Mouse (Mus musculus) kidney, postnatal 14 days (tissue): ENCODE data around the gene Ptchd4.

Experiments
- DNase-seq: peaks from one replicate; pipeline ENCODE4 v3.0.0; 2022; ENCODE audit warnings: mixed read lengths

Gene Ptchd4

DNA sequence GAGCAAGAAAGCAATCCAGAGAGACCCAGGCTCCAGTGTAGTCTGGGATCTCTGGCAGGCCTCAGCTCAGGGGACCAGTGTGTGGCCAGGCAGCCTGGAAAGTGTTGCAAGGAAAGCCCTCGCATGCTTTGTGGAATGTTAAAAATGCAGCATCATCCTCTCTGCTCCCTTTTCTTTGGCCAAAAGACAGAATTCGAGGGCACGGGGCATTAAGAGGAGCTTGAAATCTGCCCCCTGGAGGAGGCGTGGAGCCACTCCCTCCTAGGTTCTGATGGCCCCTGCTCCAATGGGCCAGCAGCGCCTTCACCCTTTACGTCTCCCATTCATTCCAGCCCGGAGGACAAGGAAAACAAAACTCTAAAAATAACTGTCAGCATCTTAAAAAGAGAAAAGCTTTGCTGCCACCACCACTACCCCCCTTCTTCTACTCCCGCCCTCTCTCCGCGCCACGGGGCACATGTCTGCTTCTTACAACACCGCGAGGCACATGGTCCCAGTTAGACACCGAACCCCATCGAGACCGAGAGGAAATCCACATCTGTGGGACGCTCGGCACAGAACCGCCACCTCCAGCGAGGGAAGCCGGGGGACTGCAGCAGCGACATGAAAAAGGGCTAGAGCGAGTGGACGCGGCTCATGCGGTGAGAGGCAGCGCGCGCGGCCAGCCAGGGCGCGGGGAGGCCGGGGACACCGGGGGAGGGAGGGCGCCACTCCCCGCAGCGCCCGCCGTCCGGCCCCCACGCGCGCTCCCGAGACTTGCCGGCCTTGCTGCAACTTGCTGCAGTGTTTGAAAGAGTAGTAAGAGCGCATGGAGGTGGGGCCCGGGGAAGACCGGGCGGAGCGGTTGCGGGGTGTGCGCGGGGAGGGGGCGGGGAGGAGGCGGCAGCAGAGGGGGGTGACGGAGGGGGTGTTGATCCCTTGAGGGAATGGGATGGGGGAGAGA is at the start of gene Ptchd4:
Gene Ptchd4, plus strand, starts transcription at position 279 of the 943 bp plus-strand sequence.
- DNase-seq, result peak; percentile 18

GRCm38 (mm10) chr17:42276861-42277260 is 38.9 kb upstream of the Ptchd4 start:
- no peak for DNase-seq

DNA sequence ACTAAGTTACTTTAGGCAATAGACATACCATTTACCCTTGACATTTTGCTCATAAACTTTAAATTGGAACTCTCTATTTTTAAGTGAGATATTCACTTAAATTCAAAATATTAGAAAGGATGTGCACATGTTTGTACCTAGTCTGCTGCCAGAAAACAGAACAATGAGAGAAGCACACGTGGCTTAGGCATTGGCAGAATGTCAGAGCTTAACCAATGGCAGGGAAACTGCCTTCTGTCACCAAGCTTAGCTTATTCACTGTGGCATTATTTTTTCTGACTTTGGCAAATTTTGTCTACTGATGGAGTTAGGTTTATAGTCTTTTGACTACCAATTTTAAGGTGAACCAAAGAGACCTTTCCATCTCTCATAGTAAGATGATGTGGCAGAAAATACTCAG is 31.4 kb upstream of the Ptchd4 start:
- DNase-seq, result no peak

DNA sequence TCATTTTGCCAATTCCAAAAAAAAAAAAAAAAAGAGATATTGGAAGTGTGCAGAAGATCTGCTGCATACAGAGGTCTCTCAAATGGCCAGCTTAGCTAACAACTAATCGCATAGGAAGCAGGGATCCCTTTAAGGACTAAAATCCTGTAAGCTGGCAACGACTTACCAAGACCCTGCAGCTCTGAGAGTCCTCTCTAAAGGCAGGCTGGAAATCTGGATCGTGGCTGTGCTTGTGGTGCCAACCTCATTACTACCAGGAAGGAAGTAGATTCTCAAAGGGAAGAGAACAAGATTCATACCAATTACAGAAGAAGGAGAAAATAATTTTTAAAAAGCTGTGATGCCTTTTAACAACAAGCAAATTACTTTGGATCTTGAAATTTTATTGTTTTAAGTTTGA is 29.5 kb upstream of the Ptchd4 start:
- DNase-seq, result no peak

DNA sequence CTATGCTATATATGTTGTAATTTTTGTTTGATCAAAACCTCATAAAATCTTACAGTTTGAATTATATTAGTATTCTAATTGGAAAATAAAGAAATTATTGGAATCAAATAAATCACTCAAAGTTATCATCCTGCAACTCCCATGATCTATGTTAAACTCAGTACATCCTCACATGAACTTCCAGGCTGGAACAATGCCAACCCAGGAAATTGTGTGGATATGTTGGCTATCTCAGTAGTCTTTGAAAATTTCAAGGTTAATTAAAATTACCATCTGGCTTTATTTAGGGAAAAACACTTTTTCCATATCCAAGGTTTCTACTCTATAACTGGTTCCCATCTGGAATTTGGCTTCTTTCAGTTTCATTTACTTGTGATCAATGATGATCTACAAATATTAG is 25.4 kb upstream of the Ptchd4 start:
- no peak for DNase-seq

GRCm38 (mm10) chr17:42291793-42292192 is 24.0 kb upstream of the Ptchd4 start:
- no peak for DNase-seq

- no peak for DNase-seq
Measured at GRCm38 (mm10) chr17:42297986-42298385, 17.8 kb upstream of the Ptchd4 start.

DNA sequence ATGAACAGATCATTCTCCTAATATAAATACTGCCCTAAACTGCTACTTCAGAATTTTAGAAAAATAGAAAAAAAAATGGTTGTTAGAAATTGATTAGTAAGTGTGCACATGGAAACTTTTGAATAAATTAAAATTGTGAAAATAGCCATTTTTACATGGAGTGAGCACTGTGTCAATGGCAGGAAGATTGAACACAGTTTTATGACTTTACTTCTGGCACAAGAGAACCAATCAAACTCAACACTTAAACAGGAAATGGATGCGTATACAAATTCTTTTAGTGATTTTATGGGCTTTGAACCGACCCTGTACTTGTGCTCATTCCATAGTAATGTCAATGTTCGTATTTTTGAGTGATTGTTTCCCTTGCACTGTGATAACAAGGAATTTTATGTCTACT is 16.1 kb upstream of the Ptchd4 start:
- DNase-seq, result no peak

- DNase-seq, result no peak
Measured at GRCm38 (mm10) chr17:42303062-42303577, 12.6 kb upstream of the Ptchd4 start.

DNA sequence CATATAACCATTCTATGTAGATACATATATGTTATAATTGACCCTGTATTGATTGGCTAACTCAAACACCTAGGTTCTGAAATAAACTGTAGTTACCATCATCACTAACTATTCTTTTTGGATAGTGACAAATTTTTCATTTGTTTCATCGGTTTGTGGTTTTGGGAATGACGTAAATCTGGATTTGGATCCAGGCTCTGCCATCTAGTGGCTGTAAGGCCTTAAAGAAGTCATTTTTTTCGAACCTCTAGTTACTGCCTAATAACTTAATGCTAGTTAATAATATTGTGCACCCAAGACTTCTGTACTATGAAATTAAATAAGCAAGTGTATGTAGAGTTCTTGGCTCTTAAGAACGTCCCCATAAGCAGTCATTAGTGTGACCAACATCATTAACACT is 11.5 kb upstream of the Ptchd4 start:
- no peak for DNase-seq

- DNase-seq, result no peak
Measured at GRCm38 (mm10) chr17:42307001-42307400, 8.7 kb upstream of the Ptchd4 start.

DNA sequence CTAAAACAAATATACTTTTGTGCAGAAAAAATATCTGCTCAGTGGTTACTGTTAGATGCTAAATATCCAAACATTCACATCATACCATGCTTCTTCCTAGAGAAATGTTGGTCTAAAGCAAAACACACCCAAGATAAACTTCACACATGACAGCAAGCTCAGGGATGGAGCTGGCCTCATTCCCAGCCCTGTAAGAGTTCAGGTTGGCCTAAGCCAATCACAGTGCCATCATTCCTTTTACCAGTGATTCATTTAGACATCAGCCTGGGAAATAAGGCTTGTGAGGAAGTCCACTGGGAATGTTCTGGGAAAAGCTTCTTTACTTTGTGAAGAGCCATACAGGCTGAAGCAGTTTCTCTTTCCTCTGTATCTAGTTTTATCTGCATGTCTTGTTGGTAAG is 5.6 kb upstream of the Ptchd4 start:
- DNase-seq, result no peak

DNA sequence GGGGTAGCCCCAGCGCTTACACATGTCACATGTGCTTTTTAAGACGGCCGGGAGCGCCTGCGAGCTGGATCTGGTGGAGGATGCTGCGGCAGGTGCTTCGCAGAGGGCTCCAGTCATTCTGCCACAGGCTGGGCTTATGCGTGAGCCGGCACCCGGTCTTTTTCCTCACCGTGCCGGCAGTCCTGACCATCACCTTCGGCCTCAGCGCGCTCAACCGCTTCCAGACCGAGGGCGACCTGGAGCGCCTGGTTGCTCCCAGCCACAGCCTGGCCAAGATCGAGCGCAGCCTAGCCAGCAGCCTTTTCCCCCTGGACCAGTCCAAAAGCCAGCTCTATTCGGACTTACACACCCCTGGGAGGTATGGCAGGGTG is 850 bp downstream of the Ptchd4 start:
- DNase-seq, result peak; percentile 2

- no peak for DNase-seq
Measured at GRCm38 (mm10) chr17:42335787-42336186, 20.0 kb downstream of the Ptchd4 start.

- no peak for DNase-seq
Measured at GRCm38 (mm10) chr17:42336571-42336970, 20.8 kb downstream of the Ptchd4 start.

DNA sequence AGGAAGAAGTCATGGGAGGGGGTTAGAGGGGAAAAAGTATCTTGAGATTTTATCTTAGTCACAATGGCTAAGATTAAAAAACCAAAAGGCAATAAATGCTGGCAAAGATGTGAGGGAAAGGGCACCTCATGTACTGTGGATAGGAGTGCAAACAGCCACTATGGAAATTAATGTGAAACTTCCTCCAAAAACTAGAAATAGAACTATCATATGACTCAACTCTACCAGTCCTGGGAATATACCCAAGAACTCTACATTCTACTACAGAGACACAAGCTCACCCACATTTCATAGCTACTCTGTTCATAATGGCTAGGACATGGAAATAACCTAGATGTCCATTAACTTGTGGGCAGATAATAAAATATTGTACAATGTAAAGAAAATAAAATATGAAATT is 30.3 kb downstream of the Ptchd4 start:
- DNase-seq, result no peak

DNA sequence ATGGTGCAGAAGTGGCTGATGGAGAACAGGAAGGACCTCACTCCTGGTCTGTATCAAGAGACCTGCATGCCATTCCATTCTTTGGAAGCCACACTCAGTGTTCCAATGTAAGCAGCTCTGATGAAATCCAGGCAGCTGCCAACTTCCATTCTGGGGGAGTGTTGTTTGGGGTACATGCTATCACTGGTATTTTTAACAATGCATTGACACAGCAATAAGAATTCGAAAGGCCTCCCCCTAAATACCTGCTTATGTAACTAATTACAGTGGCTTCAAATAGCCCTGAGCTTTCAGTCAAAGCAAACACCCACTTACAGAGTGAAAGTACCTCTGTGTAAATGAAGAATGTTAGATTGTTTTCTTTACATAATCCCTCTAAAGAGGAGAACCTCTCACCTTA is 42.7 kb downstream of the Ptchd4 start:
- no peak for DNase-seq

- no peak for DNase-seq
Measured at GRCm38 (mm10) chr17:42363085-42363710, 47.5 kb downstream of the Ptchd4 start.

DNA sequence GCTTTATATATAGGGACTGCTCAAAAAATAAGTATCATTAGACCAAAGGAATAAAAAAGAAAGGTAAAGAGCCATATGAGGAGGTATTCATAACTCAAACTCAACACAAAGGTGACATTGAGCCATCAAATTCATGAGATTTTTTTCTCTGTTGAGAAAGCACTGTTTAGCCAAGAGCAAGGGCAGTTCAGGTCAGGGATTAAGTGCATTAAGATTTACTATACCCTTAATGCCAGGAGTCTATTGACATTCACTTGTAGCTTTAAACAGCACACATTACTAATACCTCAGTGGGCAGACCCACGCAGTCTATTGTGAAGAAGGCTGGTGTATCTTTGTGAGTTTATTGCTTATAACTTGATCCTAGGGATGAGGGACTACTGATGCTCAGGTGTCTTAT is 49.0 kb downstream of the Ptchd4 start:
- no peak for DNase-seq

- DNase-seq, result no peak
Measured at GRCm38 (mm10) chr17:42374881-42375280, 59.1 kb downstream of the Ptchd4 start.

DNA sequence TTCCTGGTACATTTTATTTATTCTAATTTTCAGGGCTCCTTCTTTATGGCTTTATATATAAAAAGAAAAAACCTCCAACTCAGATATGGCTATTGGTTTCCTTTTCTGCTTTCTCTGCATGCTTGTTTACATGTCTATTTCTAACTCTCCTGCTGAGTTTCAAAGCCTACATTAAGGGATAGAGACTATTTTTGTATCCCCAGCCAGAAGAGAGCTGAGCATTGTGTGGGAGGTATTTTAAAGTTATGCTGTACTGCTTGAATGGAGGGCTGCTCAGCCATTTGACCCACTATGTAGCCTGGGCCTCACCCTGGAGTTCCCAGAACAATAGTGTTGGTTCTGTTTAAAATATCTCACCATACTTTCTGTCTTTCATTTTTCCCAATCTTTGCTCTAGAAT is 77.3 kb downstream of the Ptchd4 start:
- no peak for DNase-seq

- no peak for DNase-seq
Measured at GRCm38 (mm10) chr17:42395299-42395698, 79.6 kb downstream of the Ptchd4 start.

- DNase-seq, result no peak
Measured at GRCm38 (mm10) chr17:42418449-42418848, 102.7 kb downstream of the Ptchd4 start.

GRCm38 (mm10) chr17:42427961-42428360 is 112.2 kb downstream of the Ptchd4 start:
- DNase-seq, result no peak
